Mouse (Mus musculus) limb, embryonic 14.5 days (tissue): ENCODE data around the gene Zfp473. TPM values are rescaled to one million over a fixed set of nuclear protein-coding genes. Genes with fewer than 3 reads are reported as not detected.

Source experiments
- ATAC-seq: fragments of 200-750 bp; cut with Nextera tagmentation; 2 replicates; pipeline ENCODE4 v1.8.0; 2017; ENCODE audit warnings: low read depth, moderate number of reproducible peaks, moderate TSS enrichment; ENCODE audit not compliant: low FRiP score
- DNase-seq: peaks from one replicate; pipeline ENCODE4 v3.0.0-alpha.2; 2015; ENCODE audit warnings: low spot score
- H3K27ac ChIP-seq: fragments of 300-500 bp; sonication (generic); replicated peaks from 2 replicates; pipeline ENCODE4 v1.5.1; 2014; ENCODE audit warnings: low read depth, mild to moderate bottlenecking, low read length, moderate library complexity, mixed read lengths
- H3K27me3 ChIP-seq: fragments of 300-500 bp; sonication (generic); 2 replicates; pipeline ENCODE4 v1.6.1; 2014; ENCODE audit warnings: low read length, mixed read lengths; ENCODE audit not compliant: control insufficient read depth, insufficient read depth
- H3K36me3 ChIP-seq: fragments of 300-500 bp; sonication (generic); 2 replicates; pipeline ENCODE4 v1.6.1; 2014; ENCODE audit warnings: mild to moderate bottlenecking, low read length, moderate library complexity, mixed read lengths; ENCODE audit not compliant: control insufficient read depth, insufficient read depth
- H3K4me1 ChIP-seq: fragments of 300-500 bp; sonication (generic); 2 replicates; pipeline ENCODE4 v1.6.1; 2014; ENCODE audit warnings: antibody characterized with exemption, low read length, mixed read lengths; ENCODE audit not compliant: control insufficient read depth, insufficient read depth
- H3K4me2 ChIP-seq: fragments of 300-500 bp; sonication (generic); replicated peaks from 2 replicates; pipeline ENCODE4 v1.6.1; 2014; ENCODE audit warnings: low read depth, mild to moderate bottlenecking, low read length, moderate library complexity; ENCODE audit not compliant: severe bottlenecking
- H3K4me3 ChIP-seq: fragments of 300-500 bp; sonication (generic); replicated peaks from 2 replicates; pipeline ENCODE4 v1.5.1; 2014; ENCODE audit warnings: low read length
- H3K9ac ChIP-seq: fragments of 300-500 bp; sonication (generic); 2 replicates; pipeline ENCODE4 v1.6.1; 2014; ENCODE audit warnings: mild to moderate bottlenecking, low read depth, low read length, moderate library complexity; ENCODE audit not compliant: severe bottlenecking
- H3K9me3 ChIP-seq: fragments of 300-500 bp; sonication (generic); 2 replicates; pipeline ENCODE4 v1.6.1; 2016; ENCODE audit warnings: low read length; ENCODE audit not compliant: control insufficient read depth
- POLR2A ChIP-seq: fragments of 200-500 bp; IDR thresholded peaks from 2 replicates; pipeline ENCODE4 v1.8.0; 2012; ENCODE audit warnings: inconsistent platforms, mild to moderate bottlenecking, moderate library complexity, borderline replicate concordance; ENCODE audit not compliant: insufficient read depth, insufficient read length; ENCODE audit errors: extremely low read depth
- WGBS: fragments of 180-500 bp; shearing (Covaris S2); extraction: QIAGEN DNeasy Blood & Tissue Kit; methylation state at CpG from one replicate; pipeline ENCODE4 v1.1.7; 2014; 5-methylcytosine and 5-hydroxymethylcytosine counted together
- polyA plus RNA-seq, 2 experiments: library from polyadenylated mRNA; depleted of rRNA in 1 of 2; stranded (reverse) in 1 of 2; unstranded in 1 of 2; fragments of >200 nt; fragmentation: Nextera tagmentation in 1 of 2; extraction: Ambion mirVana in 1 of 2; gene quantifications; 2 replicates each; pipeline versions ENCODE4 v1.2.1 to v1.2.3; 2012 to 2014

The Zfp473 gene
- polyA plus RNA-seq, 2 experiments: 1.4 to 1.6 TPM

DNA sequence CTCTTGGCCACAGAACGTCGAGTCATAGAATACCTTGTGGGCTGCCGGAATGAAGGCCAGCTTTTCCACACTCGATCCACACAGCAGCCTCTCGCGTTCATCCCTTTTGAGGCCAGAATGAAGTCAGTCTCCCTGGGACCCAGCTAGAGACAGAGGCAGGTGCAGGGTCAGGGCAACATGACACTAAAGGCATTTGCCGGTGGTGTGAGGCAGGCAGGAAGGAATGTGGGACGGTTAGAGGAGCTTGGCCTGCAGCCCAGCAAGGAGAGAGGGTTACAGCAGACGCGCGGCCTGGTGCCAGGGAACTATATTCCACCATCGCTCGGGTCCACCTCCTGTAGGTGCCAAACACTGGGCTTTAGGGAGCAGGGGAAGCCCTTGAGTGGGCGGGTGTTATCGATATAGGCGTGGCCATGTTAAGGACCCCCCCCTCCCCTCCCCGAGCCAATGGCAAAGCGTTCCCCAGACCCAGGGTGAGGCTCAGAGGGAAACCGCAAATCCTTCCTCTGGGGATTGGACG lies 53.6 kb downstream of the Zfp473 start:
- Histone ChIP-seq H3K4me2 (no peak overlapping the region), H3K27me3 (no peaks in the 10 kb centered on the region), H3K4me3 (no peak overlapping the region), H3K9me3 (no peaks in the 10 kb centered on the region), H3K4me1 (peaks cover 8% of the 10 kb centered on the region; the same call in 1 of the 2 replicates), H3K36me3 (no peaks in the 10 kb centered on the region), H3K9ac (no peak overlapping the region), H3K27ac (no peak overlapping the region)
- 10% methylated on average over 18 of the region's 20 CpGs for WGBS
- TF ChIP-seq POLR2A: no peak
- ATAC-seq (peak; percentile 83), DNase-seq (peak; percentile 76)

DNA sequence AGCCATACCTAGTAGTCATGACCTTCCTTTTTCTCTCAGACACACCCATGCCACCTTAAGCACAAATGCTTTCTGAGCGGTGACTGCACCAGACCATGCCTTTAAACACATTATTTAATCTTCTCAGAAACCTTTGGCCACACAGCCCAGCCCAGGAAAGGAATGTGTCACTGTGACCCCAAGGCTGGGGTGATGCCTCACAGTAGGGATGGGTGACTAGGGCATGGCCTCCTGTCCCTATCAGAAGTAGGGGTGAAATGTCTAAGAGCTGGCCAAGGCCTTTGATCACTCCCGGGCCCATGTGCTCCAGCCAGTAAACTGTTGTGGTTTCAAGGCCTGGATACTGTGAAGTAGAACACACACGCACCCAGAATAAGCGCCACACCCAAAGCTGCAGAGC lies 55.6 kb downstream of the Zfp473 start:
- Histone ChIP-seq H3K36me3 (no peaks in the 10 kb centered on the region), H3K4me1 (peaks cover 8% of the 10 kb centered on the region; the same call in 1 of the 2 replicates), H3K9me3 (no peaks in the 10 kb centered on the region), H3K4me3 (no peak overlapping the region), H3K9ac (no peak overlapping the region), H3K4me2 (no peak overlapping the region), H3K27ac (no peak overlapping the region), H3K27me3 (no peaks in the 10 kb centered on the region)
- ATAC-seq (no peak), DNase-seq (no peak)
- no peak for TF ChIP-seq POLR2A
- 84% methylated on average over 4 of the region's 4 CpGs for WGBS

DNA sequence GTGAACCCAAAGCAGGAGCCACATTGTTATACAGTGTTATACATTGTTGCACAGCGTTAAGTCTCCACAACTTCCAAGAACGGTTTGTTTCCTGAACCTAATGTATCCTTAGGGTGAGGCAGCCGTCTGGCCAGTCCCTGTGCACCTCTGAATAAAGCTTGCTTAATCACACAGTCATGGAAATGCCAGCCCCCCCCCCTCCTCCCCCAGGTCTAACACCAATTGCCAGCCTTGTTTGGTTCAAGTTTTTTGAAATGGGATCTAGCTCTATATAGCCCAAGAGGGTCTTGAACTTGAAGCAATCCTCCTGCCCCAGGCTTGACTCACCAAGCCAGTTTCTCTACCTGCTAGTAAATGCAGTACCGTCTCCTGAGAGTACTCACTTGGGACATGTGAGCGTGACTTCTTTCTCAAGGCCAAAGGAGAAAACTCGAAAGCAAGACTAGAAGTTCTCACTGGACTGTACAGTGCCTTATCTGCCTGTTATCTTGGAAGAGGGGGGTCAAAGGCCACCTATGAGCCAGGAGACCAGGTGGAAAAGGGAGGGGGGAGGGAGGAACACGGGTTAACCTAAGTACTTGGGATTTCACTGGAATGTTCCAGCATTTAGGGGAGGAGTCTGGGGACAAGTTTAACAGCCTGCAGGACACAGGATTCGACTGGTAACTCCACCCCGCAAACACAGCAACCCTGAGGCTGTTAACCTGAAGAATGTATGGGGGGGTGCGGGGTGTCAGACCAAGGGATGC lies 57.2 kb downstream of the Zfp473 start:
- WGBS: 59% methylated on average over 10 of the region's 10 CpGs
- no peak for ATAC-seq
- Histone ChIP-seq H3K4me3 (no peak overlapping the region), H3K9ac (no peak overlapping the region), H3K4me1 (peaks cover 8% of the 10 kb centered on the region; the same call in 1 of the 2 replicates), H3K9me3 (no peaks in the 10 kb centered on the region), H3K4me2 (no peak overlapping the region), H3K36me3 (no peaks in the 10 kb centered on the region), H3K27ac (no peak overlapping the region), H3K27me3 (no peaks in the 10 kb centered on the region)
- no peak for TF ChIP-seq POLR2A
- DNase-seq: no peak

DNA sequence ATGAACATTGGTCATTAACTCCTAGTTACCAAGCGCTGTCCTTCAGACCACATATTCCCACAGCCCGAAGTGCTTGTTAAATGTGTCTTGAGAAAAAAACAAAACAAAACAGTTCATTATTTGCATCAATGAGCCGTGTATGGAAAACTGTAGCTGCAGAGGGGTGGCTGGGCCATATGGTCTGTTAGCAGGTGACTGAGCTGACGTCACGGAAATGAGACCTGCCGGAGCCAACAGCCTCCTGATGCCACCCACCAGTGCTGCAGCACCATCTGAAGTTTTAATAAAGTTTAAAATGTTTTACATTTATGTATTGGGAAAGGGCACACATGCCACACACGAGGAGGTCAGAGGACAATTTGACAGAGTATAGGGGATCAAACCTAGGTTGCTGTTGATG lies 61.5 kb downstream of the Zfp473 start:
- 82% methylated on average over 7 of the region's 7 CpGs for WGBS
- no peak overlapping the region for H3K4me3 ChIP-seq
- no peaks in the 10 kb centered on the region for H3K4me1 ChIP-seq

DNA sequence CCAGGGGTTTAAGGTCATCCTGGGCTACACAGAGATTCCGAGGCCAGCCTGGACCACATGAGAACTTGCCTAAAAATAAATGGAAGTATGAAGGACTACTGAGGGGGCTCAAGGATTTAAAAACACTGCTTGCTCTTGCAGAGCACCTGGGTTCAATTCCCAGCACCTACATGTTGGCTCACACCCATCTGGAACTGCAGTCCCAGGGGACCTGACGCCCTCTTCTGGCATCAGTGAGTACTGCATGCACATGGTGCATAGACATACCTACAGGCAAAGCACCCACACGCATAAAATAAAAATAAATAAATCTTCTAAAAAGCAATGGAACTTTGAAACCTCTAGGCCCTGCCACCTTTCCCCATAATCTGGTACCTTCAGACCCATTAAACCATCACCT lies 62.0 kb downstream of the Zfp473 start:
- Histone ChIP-seq H3K27me3 (no peaks in the 10 kb centered on the region), H3K4me1 (no peaks in the 10 kb centered on the region), H3K9me3 (no peaks in the 10 kb centered on the region), H3K27ac (no peak overlapping the region), H3K36me3 (no peaks in the 10 kb centered on the region), H3K4me3 (no peak overlapping the region), H3K9ac (no peak overlapping the region), H3K4me2 (no peak overlapping the region)
- TF ChIP-seq POLR2A: no peak
- WGBS: 69% methylated on average over 3 of the region's 3 CpGs
- no peak for DNase-seq
- ATAC-seq: no peak

More for the DNA sequence above, 61.5 kb downstream of the Zfp473 start:
- Histone ChIP-seq H3K9ac (no peak overlapping the region), H3K36me3 (no peaks in the 10 kb centered on the region), H3K27ac (no peak overlapping the region), H3K9me3 (no peaks in the 10 kb centered on the region), H3K27me3 (no peaks in the 10 kb centered on the region), H3K4me2 (no peak overlapping the region)
- ATAC-seq (no peak), DNase-seq (no peak)
- no peak for TF ChIP-seq POLR2A
